Comparison of ENCODE assay signal across 12 mouse cellular contexts in genomic region chr2:112433359-112433758, GRCm38 (mm10). TPM values are rescaled to one million over a fixed set of nuclear protein-coding genes. Genes with fewer than 3 reads are reported as not detected.
DNase-seq lines count a peak whose midpoint lies in the region; ATAC-seq and TF ChIP-seq lines count a peak whose summit lies in the region.
"Had no signal": no experiment of that assay in that cellular context is flagged by ENCODE, and none has a peak within 500 bp of the region (broad histone marks: within the 10 kb centered on the region; RNA-seq: fewer than 3 reads in every experiment).

No protein-coding gene starts in this region.

- no peak overlapping the region for H3K27ac ChIP-seq in kidney, embryonic 16.5 days (ENCODE audit: low read length)
- peak overlapping the region; percentile 76 for H3K27ac ChIP-seq in macrophage
- no peak overlapping the region for H3K27ac ChIP-seq in forebrain, postnatal 0 days (ENCODE audit: low read depth, low read length)
- H3K27ac ChIP-seq: forebrain, embryonic 15.5 days had no signal

- no peak overlapping the region for H3K4me2 ChIP-seq in kidney, embryonic 16.5 days (replicated peaks; ENCODE audit: low read depth, low read length)
- H3K4me2 ChIP-seq in forebrain, postnatal 0 days (ENCODE audit: low read depth): no peak overlapping the region
- H3K4me2 ChIP-seq: forebrain, embryonic 15.5 days; heart, embryonic 11.5 days had no signal

- H3K9ac ChIP-seq in kidney, embryonic 16.5 days (replicated peaks; ENCODE audit: low read length): no peak overlapping the region
- no peak overlapping the region for H3K9ac ChIP-seq in forebrain, postnatal 0 days
- H3K9ac ChIP-seq: forebrain, embryonic 15.5 days had no signal

- 0 out of 2 replicates have a peak, but pooled peaks cover 3% of the 10 kb centered on the region for H3K27me3 ChIP-seq in kidney, embryonic 16.5 days (ENCODE audit: insufficient read depth, low read length)
- H3K27me3 ChIP-seq in forebrain, postnatal 0 days (ENCODE audit: insufficient read depth, low read length): no peaks in the 10 kb centered on the region
- H3K27me3 ChIP-seq: forebrain, embryonic 15.5 days had no signal

- ATAC-seq in kidney, embryonic 16.5 days (ENCODE audit: low FRiP score, low TSS enrichment): no peak
- ATAC-seq in granulocyte monocyte progenitor cell, adult 5-6 weeks (replicated peaks; ENCODE audit: poor library complexity, severe bottlenecking): peak; percentile 30
- no peak for ATAC-seq in forebrain, postnatal 0 days
- ATAC-seq: forebrain, embryonic 15.5 days had no signal

- WGBS in kidney, embryonic 16.5 days: 56% methylated on average over 2 of the region's 2 CpGs
- WGBS in macrophage (ENCODE audit: missing documents): 59% methylated on average over 2 of the region's 2 CpGs
- 67% methylated on average over 2 of the region's 2 CpGs for WGBS in forebrain, postnatal 0 days

- TF ChIP-seq CTCF in forebrain, postnatal 0 days (IDR thresholded peaks at IDR 0.05; ENCODE audit: low read depth): no peak

- no peaks in the 10 kb centered on the region for H3K79me2 ChIP-seq in macrophage (ENCODE audit: inconsistent target)

- H3K4me1 ChIP-seq in kidney, embryonic 16.5 days (ENCODE audit: insufficient read depth, low read length): no peaks in the 10 kb centered on the region
- H3K4me1 ChIP-seq in forebrain, postnatal 0 days (ENCODE audit: insufficient read depth): no peaks in the 10 kb centered on the region
- H3K4me1 ChIP-seq: forebrain, embryonic 15.5 days had no signal

- H3K9me3 ChIP-seq in kidney, embryonic 16.5 days (ENCODE audit: low read length): no peaks in the 10 kb centered on the region
- H3K9me3 ChIP-seq in forebrain, postnatal 0 days (ENCODE audit: low read length): no peaks in the 10 kb centered on the region
- H3K9me3 ChIP-seq: forebrain, embryonic 15.5 days had no signal

- no peaks in the 10 kb centered on the region for H3K36me3 ChIP-seq in kidney, embryonic 16.5 days (ENCODE audit: insufficient read depth, low read length)
- no peaks in the 10 kb centered on the region for H3K36me3 ChIP-seq in macrophage (ENCODE audit: inconsistent target)
- H3K36me3 ChIP-seq in forebrain, postnatal 0 days (ENCODE audit: insufficient read depth): no peaks in the 10 kb centered on the region
- H3K36me3 ChIP-seq: forebrain, embryonic 15.5 days had no signal

- no peak overlapping the region for H3K4me3 ChIP-seq in kidney, embryonic 16.5 days (ENCODE audit: low read length)
- H3K4me3 ChIP-seq in macrophage (ENCODE audit: inconsistent target): no peak overlapping the region
- no peak overlapping the region for H3K4me3 ChIP-seq in forebrain, postnatal 0 days (ENCODE audit: low read depth, low read length)
- H3K4me3 ChIP-seq: forebrain, embryonic 15.5 days had no signal

- peak; percentile 41 for DNase-seq in kidney, adult 9 months
- peak; percentile 36 for DNase-seq in MEL-GATA-1-ER (ENCODE audit: extremely low read depth, low read depth)
- no peak for DNase-seq in forebrain, postnatal 0 days
- no peak for DNase-seq in urinary bladder, adult 18-20 months (ENCODE audit: low spot score in 2 of 2)
- DNase-seq in gastrocnemius, adult 8-10 months (ENCODE audit: low spot score in 2 of 2): no peak

RNA-seq across cellular contexts. Expression of gene Emc7, which starts 21.4 kb away (rescaled TPM):
- 20.0 and 21.3 TPM in 2 replicates for polyA plus RNA-seq in kidney, embryonic 16.5 days (2015; fragmentation: Nextera tagmentation; extraction: Ambion mirVana)
- 15.4 and 16.6 TPM in 2 replicates for total RNA-seq in granulocyte monocyte progenitor cell, adult 5-6 weeks (2014; fragmentation: Nextera tagmentation)
- 7.8 and 10.7 TPM in 2 replicates for total RNA-seq in granulocyte monocyte progenitor cell, adult 5-6 weeks (2017)
- 10 to 100 TPM in 1 of 26 experiments, 1 to 10 TPM in 25; 2.4 to 10.1 (median 5.8) TPM for total RNA-seq in macrophage (2018; cell fraction: chromatin; rRNA removed)
- 10 to 100 TPM; 18.6 to 30.0 (median 24.8) TPM for total RNA-seq in macrophage (2018; cell fraction: cytosol; rRNA removed)
- 10 to 100 TPM in 18 of 26 experiments, 1 to 10 TPM in 8; 5.4 to 20.1 (median 12.9) TPM for total RNA-seq in macrophage (2018; cell fraction: nucleus; rRNA removed)
- 17.8 to 28.1 TPM (median 22.4 TPM) in 3 replicates for polyA plus RNA-seq in macrophage (2018)
- 18.2 and 18.4 TPM in 2 replicates for total RNA-seq in forebrain, postnatal 0 days (2014; rRNA removed)
- polyA plus RNA-seq in forebrain, postnatal 0 days (2015; fragmentation: Nextera tagmentation; extraction: Ambion mirVana): 26.5 and 27.0 TPM in 2 replicates
- 10 to 100 TPM; 12.2 to 14.3 (median 13.5) TPM for total RNA-seq in gastrocnemius, adult 8-10 months (2022)

RNA-seq across cellular contexts. Expression of gene Chrm5, which starts 47.2 kb away (rescaled TPM):
- 0.10 TPM in 2 replicates for polyA plus RNA-seq in kidney, embryonic 16.5 days (2015; fragmentation: Nextera tagmentation; extraction: Ambion mirVana)
- not detected in 2 replicates for total RNA-seq in granulocyte monocyte progenitor cell, adult 5-6 weeks (2014; fragmentation: Nextera tagmentation)
- not detected in 2 replicates for total RNA-seq in granulocyte monocyte progenitor cell, adult 5-6 weeks (2017)
- total RNA-seq in macrophage (2018; cell fraction: chromatin; rRNA removed): not detected
- total RNA-seq in macrophage (2018; cell fraction: cytosol; rRNA removed): not detected
- not detected for total RNA-seq in macrophage (2018; cell fraction: nucleus; rRNA removed)
- not detected in 3 replicates for polyA plus RNA-seq in macrophage (2018)
- total RNA-seq in forebrain, postnatal 0 days (2014; rRNA removed): 3.8 and 4.7 TPM in 2 replicates
- polyA plus RNA-seq in forebrain, postnatal 0 days (2015; fragmentation: Nextera tagmentation; extraction: Ambion mirVana): 1.2 and 2.7 TPM in 2 replicates
- not detected for total RNA-seq in gastrocnemius, adult 8-10 months (2022)
- total RNA-seq: megakaryocyte, adult 5-6 weeks had no signal
- polyA plus RNA-seq: heart, embryonic 11.5 days; testis, adult 2 months had no signal

RNA-seq across cellular contexts. Expression of gene Katnbl1, which starts 54.3 kb away (rescaled TPM):
- 37.0 and 42.6 TPM in 2 replicates for polyA plus RNA-seq in kidney, embryonic 16.5 days (2015; fragmentation: Nextera tagmentation; extraction: Ambion mirVana)
- 18.0 and 18.1 TPM in 2 replicates for total RNA-seq in granulocyte monocyte progenitor cell, adult 5-6 weeks (2014; fragmentation: Nextera tagmentation)
- 16.4 and 18.1 TPM in 2 replicates for total RNA-seq in granulocyte monocyte progenitor cell, adult 5-6 weeks (2017)
- 100 to 1,000 TPM in 2 of 26 experiments, 10 to 100 TPM in 24; 23.3 to 105 (median 51.8) TPM for total RNA-seq in macrophage (2018; cell fraction: chromatin; rRNA removed)
- total RNA-seq in macrophage (2018; cell fraction: cytosol; rRNA removed): 10 to 100 TPM; 10.9 to 31.1 (median 16.0) TPM
- total RNA-seq in macrophage (2018; cell fraction: nucleus; rRNA removed): 10 to 100 TPM; 19.5 to 90.1 (median 47.2) TPM
- 17.2 to 23.4 TPM (median 22.4 TPM) in 3 replicates for polyA plus RNA-seq in macrophage (2018)
- total RNA-seq in forebrain, postnatal 0 days (2014; rRNA removed): 22.2 and 23.9 TPM in 2 replicates
- 22.1 and 24.3 TPM in 2 replicates for polyA plus RNA-seq in forebrain, postnatal 0 days (2015; fragmentation: Nextera tagmentation; extraction: Ambion mirVana)
- 1 to 10 TPM; 1.7 to 4.3 (median 2.0) TPM for total RNA-seq in gastrocnemius, adult 8-10 months (2022)

RNA-seq across cellular contexts. Expression of gene Aven, which starts 59.4 kb away (rescaled TPM):
- polyA plus RNA-seq in kidney, embryonic 16.5 days (2015; fragmentation: Nextera tagmentation; extraction: Ambion mirVana): 5.2 and 7.3 TPM in 2 replicates
- total RNA-seq in granulocyte monocyte progenitor cell, adult 5-6 weeks (2014; fragmentation: Nextera tagmentation): 8.5 and 25.0 TPM in 2 replicates
- total RNA-seq in granulocyte monocyte progenitor cell, adult 5-6 weeks (2017): 23.5 and 26.0 TPM in 2 replicates
- total RNA-seq in macrophage (2018; cell fraction: chromatin; rRNA removed): 1 to 10 TPM in 23 of 26 experiments, under 1 TPM in 3; 0.82 to 3.4 (median 2.0) TPM
- total RNA-seq in macrophage (2018; cell fraction: cytosol; rRNA removed): 10 to 100 TPM in 5 of 26 experiments, 1 to 10 TPM in 21; 4.2 to 13.6 (median 8.4) TPM
- total RNA-seq in macrophage (2018; cell fraction: nucleus; rRNA removed): 1 to 10 TPM; 1.2 to 7.5 (median 2.9) TPM
- polyA plus RNA-seq in macrophage (2018): 6.6 to 10.9 TPM (median 10.6 TPM) in 3 replicates
- total RNA-seq in forebrain, postnatal 0 days (2014; rRNA removed): 4.3 and 4.6 TPM in 2 replicates
- polyA plus RNA-seq in forebrain, postnatal 0 days (2015; fragmentation: Nextera tagmentation; extraction: Ambion mirVana): 1.9 and 3.2 TPM in 2 replicates
- total RNA-seq in gastrocnemius, adult 8-10 months (2022): 10 to 100 TPM; 13.4 to 18.4 (median 15.0) TPM

Comparison
In these comparisons a context has a peak if more than half of its experiments do, and no peak if none do; other contexts are left out.
1. DNase-seq: peak in kidney, adult 9 months (single experiment) and MEL-GATA-1-ER (single experiment); none in forebrain, postnatal 0 days (single experiment), urinary bladder, adult 18-20 months (0 of 2) and gastrocnemius, adult 8-10 months (0 of 2).